Mouse (Mus musculus) adrenal gland, postnatal 4 days (tissue): ENCODE results near the gene Gm8251. TPM values are rescaled to one million over a fixed set of nuclear protein-coding genes. Genes with fewer than 3 reads are reported as not detected.
"Not testable (repeated sequence)": the region's sequence is repeated elsewhere in the genome, so short reads cannot be mapped to it uniquely, and the experiment has no call there.

ENCODE experiments used
- DNase-seq, 2 experiments: peaks; one replicate each; pipeline ENCODE4 v3.0.0; 2021 to 2022; ENCODE audit warnings: low spot score in 2 of 2, mixed read lengths in 2 of 2
- long read RNA-seq, 2 experiments: library from polyadenylated mRNA; stranded (forward); transcript quantifications; one replicate each; pipeline ENCODE4 v2.0.0; 2021
- total RNA-seq, 2 experiments: library from RNA; stranded (reverse); gene quantifications; 2 replicates each; pipeline ENCODE4 v1.2.3; 2021

Gm8251 gene
- not detected for total RNA-seq
- long read RNA-seq, experiment 1 = 0 reads
- long read RNA-seq, experiment 2 = 0 reads

GRCm38 (mm10) chr1:44061836-44062235, at the start of gene Gm8251:
Gene Gm8251, minus strand, starts transcription at chr1:44061936.
- DNase-seq = no peak

- DNase-seq = no peak
Measured at GRCm38 (mm10) chr1:44102939-44103338, 41.2 kb upstream of the Gm8251 start.

GRCm38 (mm10) chr1:44102259-44102717, 40.6 kb upstream of the Gm8251 start, which contains the start of gene Tex30:
Gene Tex30, minus strand, starts transcription at chr1:44102441.
- peak; percentile 81 to 87 for DNase-seq

- peak in 1 of 2 experiments; percentile 6 for DNase-seq
Measured at GRCm38 (mm10) chr1:44101448-44102225, 39.9 kb upstream of the Gm8251 start.

GRCm38 (mm10) chr1:44064625-44065024, 2.9 kb upstream of the Gm8251 start:
- peak in 1 of 2 experiments; percentile 34 for DNase-seq

- DNase-seq = no peak
Measured at GRCm38 (mm10) chr1:44063439-44063838, 1.7 kb upstream of the Gm8251 start.

GRCm38 (mm10) chr1:44057805-44058204, 3.9 kb downstream of the Gm8251 start:
- no peak for DNase-seq

- peak in 1 of 2 experiments; percentile 43 for DNase-seq
Measured at GRCm38 (mm10) chr1:44046556-44046955, 15.2 kb downstream of the Gm8251 start.

- DNase-seq = not testable (repeated sequence)
Measured at GRCm38 (mm10) chr1:44045689-44046088, 16.0 kb downstream of the Gm8251 start.

GRCm38 (mm10) chr1:44042555-44042915, 19.2 kb downstream of the Gm8251 start:
- DNase-seq = no peak

- DNase-seq = peak in 1 of 2 experiments; percentile 30
Measured at GRCm38 (mm10) chr1:44041797-44042554, 19.8 kb downstream of the Gm8251 start.

GRCm38 (mm10) chr1:44032948-44033347, 28.8 kb downstream of the Gm8251 start:
- DNase-seq = no peak

GRCm38 (mm10) chr1:44032213-44032612, 29.5 kb downstream of the Gm8251 start:
- no peak for DNase-seq

- DNase-seq = no peak
Measured at GRCm38 (mm10) chr1:44027651-44028050, 34.1 kb downstream of the Gm8251 start.

GRCm38 (mm10) chr1:44022656-44023055, 39.1 kb downstream of the Gm8251 start:
- DNase-seq = no peak

GRCm38 (mm10) chr1:44019934-44020333, 41.8 kb downstream of the Gm8251 start, which contains the start of gene Mettl21c:
Gene Mettl21c, minus strand, starts transcription at chr1:44020034.
- no peak for DNase-seq

GRCm38 (mm10) chr1:44015556-44015955, 46.2 kb downstream of the Gm8251 start:
- DNase-seq = no peak

Other genes starting within 250 kb of the Gm8251 start
- gene Uxs1, start 234.1 kb downstream of the Gm8251 start, total RNA-seq = 10 to 100 TPM; 40.6 to 41.6 TPM
- 10 to 100 TPM; 59.8 to 62.6 TPM for gene Tpp2, start 128.3 kb downstream of the Gm8251 start, total RNA-seq
- 1 to 10 TPM in 1 of 2 experiments, under 1 TPM in 1; 0.81 to 3.6 TPM for gene Mettl21c, start 41.9 kb downstream of the Gm8251 start, total RNA-seq
- 10 to 100 TPM; 13.3 to 15.9 TPM for gene Tex30, start 40.5 kb upstream of the Gm8251 start, total RNA-seq
- gene Kdelc1, start 56.9 kb upstream of the Gm8251 start, total RNA-seq = 10 to 100 TPM; 28.9 to 31.6 TPM
- 10 to 100 TPM; 21.1 to 25.2 TPM for gene Bivm, start 57.0 kb upstream of the Gm8251 start, total RNA-seq
- gene Ercc5, start 85.8 kb upstream of the Gm8251 start, total RNA-seq = 10 to 100 TPM; 24.3 to 29.5 TPM
- under 1 TPM; 0.14 to 0.34 TPM for gene Mettl21e, start 157.0 kb upstream of the Gm8251 start, total RNA-seq